Mouse (Mus musculus): ENCODE results near the gene Nagpa. TPM values are rescaled to one million over a fixed set of nuclear protein-coding genes. Genes with fewer than 3 reads are reported as not detected.
"Not testable (repeated sequence)": the region's sequence is repeated elsewhere in the genome, so short reads cannot be mapped to it uniquely, and the experiment has no call there.

Nagpa gene
- polyA plus RNA-seq, 1 experiment, result 22.5 TPM

GRCm38 (mm10) chr16:5242355-5242754, 38.5 kb upstream of the Nagpa start:
- H3K27me3 ChIP-seq (ENCODE audit: control insufficient read depth, insufficient read depth, insufficient read length), result no peaks in the 10 kb centered on the region
- H3K79me3 ChIP-seq (ENCODE audit: low read depth), result no peaks in the 10 kb centered on the region
- no peak overlapping the region for H3K4me3 ChIP-seq (ENCODE audit: insufficient read depth, poor library complexity, severe bottlenecking)
- no peak overlapping the region for H3ac ChIP-seq (ENCODE audit: control insufficient read depth, insufficient read length, low read depth)
- TF ChIP-seq CTCF (IDR thresholded peaks at IDR 0.05; ENCODE audit: control insufficient read depth, insufficient read depth, insufficient read length) (no peak), USF1 (IDR thresholded peaks at IDR 0.05; ENCODE audit: low read depth) (no peak), MAX (IDR thresholded peaks at IDR 0.05) (no peak), MYOD1 (IDR thresholded peaks at IDR 0.05; ENCODE audit: control insufficient read depth, insufficient read length, low read depth) (no peak), FOSL1 (IDR thresholded peaks at IDR 0.05; ENCODE audit: insufficient read depth, low read length, poor library complexity, severe bottlenecking) (no peak), MYOG (IDR thresholded peaks at IDR 0.05; ENCODE audit: control insufficient read depth, extremely low read depth, insufficient read length) (no peak), CEBPB (IDR thresholded peaks at IDR 0.05; ENCODE audit: low read depth) (no peak)
- H3K79me2 ChIP-seq (ENCODE audit: control insufficient read depth, insufficient read depth), result no peaks in the 10 kb centered on the region
- H3K36me3 ChIP-seq (ENCODE audit: control insufficient read depth, insufficient read depth), result peaks cover 55% of the 10 kb centered on the region

- peaks cover 26% of the 10 kb centered on the region for H3K79me2 ChIP-seq (ENCODE audit: control insufficient read depth, insufficient read depth)
- H3K79me3 ChIP-seq (ENCODE audit: low read depth), result peaks cover 8% of the 10 kb centered on the region
- peak within 1 kb of the TSS; percentile 80 for H3K4me3 ChIP-seq (ENCODE audit: insufficient read depth, poor library complexity, severe bottlenecking)
- H3ac ChIP-seq (ENCODE audit: control insufficient read depth, insufficient read length, low read depth), result peak within 1 kb of the TSS; percentile 81
- no peak for TF ChIP-seq CTCF (IDR thresholded peaks at IDR 0.05; ENCODE audit: control insufficient read depth, insufficient read depth, insufficient read length)
- peak; percentile 88 for TF ChIP-seq CEBPB (IDR thresholded peaks at IDR 0.05; ENCODE audit: low read depth)
- TF ChIP-seq USF1 (IDR thresholded peaks at IDR 0.05; ENCODE audit: low read depth), result peak; percentile 97
- no peak for TF ChIP-seq MYOG (IDR thresholded peaks at IDR 0.05; ENCODE audit: control insufficient read depth, extremely low read depth, insufficient read length)
- TF ChIP-seq FOSL1 (IDR thresholded peaks at IDR 0.05; ENCODE audit: insufficient read depth, low read length, poor library complexity, severe bottlenecking), result no peak
- no peak for TF ChIP-seq MYOD1 (IDR thresholded peaks at IDR 0.05; ENCODE audit: control insufficient read depth, insufficient read length, low read depth)
- peak; percentile 90 for TF ChIP-seq MAX (IDR thresholded peaks at IDR 0.05)
- H3K27me3 ChIP-seq (ENCODE audit: control insufficient read depth, insufficient read depth, insufficient read length), result no peaks in the 10 kb centered on the region
- no peaks in the 10 kb centered on the region for H3K36me3 ChIP-seq (ENCODE audit: control insufficient read depth, insufficient read depth)
Observed at GRCm38 (mm10) chr16:5233418-5234313, 29.9 kb upstream of the Nagpa start, which contains the start of gene Alg1. TSS of gene Alg1 (plus strand) at chr16:5233621.

- no peaks in the 10 kb centered on the region for H3K27me3 ChIP-seq (ENCODE audit: control insufficient read depth, insufficient read depth, insufficient read length)
- no peak overlapping the region for H3K4me3 ChIP-seq (ENCODE audit: insufficient read depth, poor library complexity, severe bottlenecking)
- TF ChIP-seq MAX (IDR thresholded peaks at IDR 0.05) (no peak), CTCF (IDR thresholded peaks at IDR 0.05; ENCODE audit: control insufficient read depth, insufficient read depth, insufficient read length) (no peak)
- H3K79me2 ChIP-seq (ENCODE audit: control insufficient read depth, insufficient read depth), result peaks cover 26% of the 10 kb centered on the region
- H3K79me3 ChIP-seq (ENCODE audit: low read depth), result peaks cover 8% of the 10 kb centered on the region
- H3ac ChIP-seq (ENCODE audit: control insufficient read depth, insufficient read length, low read depth), result no peak overlapping the region
- no peaks in the 10 kb centered on the region for H3K36me3 ChIP-seq (ENCODE audit: control insufficient read depth, insufficient read depth)
Observed at GRCm38 (mm10) chr16:5232982-5233381, 29.2 kb upstream of the Nagpa start.

- not testable (repeated sequence) for H3K4me3 ChIP-seq (ENCODE audit: insufficient read depth, poor library complexity, severe bottlenecking); H3K36me3 ChIP-seq (ENCODE audit: control insufficient read depth, insufficient read depth); H3K79me3 ChIP-seq (ENCODE audit: low read depth); H3K27me3 ChIP-seq (ENCODE audit: control insufficient read depth, insufficient read depth, insufficient read length); H3ac ChIP-seq (ENCODE audit: control insufficient read depth, insufficient read length, low read depth); H3K79me2 ChIP-seq (ENCODE audit: control insufficient read depth, insufficient read depth)
Observed at GRCm38 (mm10) chr16:5228103-5228502, 24.3 kb upstream of the Nagpa start.

- H3ac ChIP-seq (ENCODE audit: control insufficient read depth, insufficient read length, low read depth); H3K4me3 ChIP-seq (ENCODE audit: insufficient read depth, poor library complexity, severe bottlenecking); H3K27me3 ChIP-seq (ENCODE audit: control insufficient read depth, insufficient read depth, insufficient read length); H3K36me3 ChIP-seq (ENCODE audit: control insufficient read depth, insufficient read depth); H3K79me2 ChIP-seq (ENCODE audit: control insufficient read depth, insufficient read depth); H3K79me3 ChIP-seq (ENCODE audit: low read depth): not testable (repeated sequence)
Observed at GRCm38 (mm10) chr16:5227501-5227900, 23.7 kb upstream of the Nagpa start.

GRCm38 (mm10) chr16:5226534-5226933, 22.7 kb upstream of the Nagpa start:
- not testable (repeated sequence) for H3K27me3 ChIP-seq (ENCODE audit: control insufficient read depth, insufficient read depth, insufficient read length); H3ac ChIP-seq (ENCODE audit: control insufficient read depth, insufficient read length, low read depth); H3K79me3 ChIP-seq (ENCODE audit: low read depth); H3K4me3 ChIP-seq (ENCODE audit: insufficient read depth, poor library complexity, severe bottlenecking); H3K36me3 ChIP-seq (ENCODE audit: control insufficient read depth, insufficient read depth); H3K79me2 ChIP-seq (ENCODE audit: control insufficient read depth, insufficient read depth)
